Mouse (Mus musculus) fibroblast of lung, adult 2 months (primary cell): Measurements from ENCODE around the gene Pak1ip1.
A peak's percentile ranks its signal among the peaks of the same experiment; 100 is the strongest.

ENCODE experiments used
- DNase-seq: peaks from one replicate; pipeline ENCODE4 v3.0.0-alpha.2; 2011; ENCODE audit warnings: low read depth

The Pak1ip1 gene

GRCm38 (mm10) chr13:41008271-41008670 lies 7.4 kb downstream of the Pak1ip1 start:
- no peak for DNase-seq

- DNase-seq: no peak
These were observed 8.1 kb downstream of the Pak1ip1 start for GRCm38 (mm10) chr13:41008946-41009345.

- DNase-seq: peak; percentile 81
These were observed 15.2 kb downstream of the Pak1ip1 start, which contains the start of gene Tmem14c for GRCm38 (mm10) chr13:41015829-41016634. Gene Tmem14c (plus strand): TSS chr13:41016292.

GRCm38 (mm10) chr13:41016797-41017405 lies 16.1 kb downstream of the Pak1ip1 start:
- no peak for DNase-seq

- no peak for DNase-seq
These were observed 17.0 kb downstream of the Pak1ip1 start for GRCm38 (mm10) chr13:41017832-41018231.

GRCm38 (mm10) chr13:41018236-41018635 lies 17.4 kb downstream of the Pak1ip1 start:
- DNase-seq: no peak

- no peak for DNase-seq
These were observed 18.2 kb downstream of the Pak1ip1 start for GRCm38 (mm10) chr13:41018756-41019591.

GRCm38 (mm10) chr13:41020494-41020893 lies 19.7 kb downstream of the Pak1ip1 start:
- no peak for DNase-seq

GRCm38 (mm10) chr13:41021607-41022006 lies 20.8 kb downstream of the Pak1ip1 start:
- no peak for DNase-seq

- no peak for DNase-seq
These were observed 21.3 kb downstream of the Pak1ip1 start for GRCm38 (mm10) chr13:41022099-41022498.

GRCm38 (mm10) chr13:41030098-41030497 lies 29.3 kb downstream of the Pak1ip1 start:
- no peak for DNase-seq

- DNase-seq: no peak
These were observed 41.7 kb downstream of the Pak1ip1 start for GRCm38 (mm10) chr13:41042511-41042910.

- DNase-seq: no peak
These were observed 45.1 kb downstream of the Pak1ip1 start for GRCm38 (mm10) chr13:41045901-41046300.

GRCm38 (mm10) chr13:41047280-41047679 lies 46.5 kb downstream of the Pak1ip1 start:
- no peak for DNase-seq

- no peak for DNase-seq
These were observed 51.1 kb downstream of the Pak1ip1 start for GRCm38 (mm10) chr13:41051965-41052364.
